Mouse (Mus musculus) spleen, adult 10 weeks (tissue): ENCODE data around the gene Dnm1. TPM values are rescaled to one million over a fixed set of nuclear protein-coding genes. Genes with fewer than 3 reads are reported as not detected.

ENCODE experiments used
- polyA plus RNA-seq: library from polyadenylated mRNA; stranded (reverse); fragments of 350-450 nt; fragmentation: Illumina TruSeq; extraction: RNeasy Lipid Tissue Mini Kit (QIAGEN cat#74804); gene quantifications from one replicate; pipeline ENCODE4 v1.2.3, GENCODE M21; 2015; ENCODE audit warnings: low replicate concordance; ENCODE audit not compliant: insufficient read depth

Gene Dnm1
- polyA plus RNA-seq = 1.8 TPM

GRCm38 (mm10) chr2:32353007-32353542, at the start of gene Dnm1:
Dnm1 (minus strand) TSS chr2:32353338.

GRCm38 (mm10) chr2:32395484-32395945, 42.4 kb upstream of the Dnm1 start, which contains the start of gene Ptges2:
Ptges2 (plus strand) TSS chr2:32395896.

GRCm38 (mm10) chr2:32387706-32388490, 34.8 kb upstream of the Dnm1 start, which contains the start of gene Lcn2:
Lcn2 (minus strand) TSS chr2:32388252.

GRCm38 (mm10) chr2:32381775-32382223, 28.7 kb upstream of the Dnm1 start, which contains the start of gene 1110008P14Rik:
1110008P14Rik (minus strand) TSS chr2:32381938.

GRCm38 (mm10) chr2:32352151-32353006, 759 bp downstream of the Dnm1 start, which contains the start of gene Ciz1:
Ciz1 (plus strand) TSS chr2:32352327.

GRCm38 (mm10) chr2:32287923-32288367, 65.2 kb downstream of the Dnm1 start, which contains the start of gene Swi5:
Swi5 (minus strand) TSS chr2:32288075.

GRCm38 (mm10) chr2:32287334-32287840, 65.8 kb downstream of the Dnm1 start, which contains the start of gene Golga2:
Golga2 (plus strand) TSS chr2:32287384.

GRCm38 (mm10) chr2:32259657-32260417, 93.3 kb downstream of the Dnm1 start, which contains the start of gene Uck1:
Uck1 (minus strand) TSS chr2:32260159.

Other genes starting within 250 kb of the Dnm1 start
- 36.5 TPM for gene Prrc2b, start 202.3 kb downstream of the Dnm1 start, polyA plus RNA-seq
- gene Pomt1, start 116.7 kb downstream of the Dnm1 start, polyA plus RNA-seq = 10.0 TPM
- 41.0 TPM for gene Uck1, start 93.2 kb downstream of the Dnm1 start, polyA plus RNA-seq
- 45.4 TPM for gene Golga2, start 66.0 kb downstream of the Dnm1 start, polyA plus RNA-seq
- 264 TPM for gene Swi5, start 65.3 kb downstream of the Dnm1 start, polyA plus RNA-seq
- 93.7 TPM for gene Ciz1, start 1.0 kb downstream of the Dnm1 start, polyA plus RNA-seq
- gene 1110008P14Rik, start 28.6 kb upstream of the Dnm1 start, polyA plus RNA-seq = 15.2 TPM
- gene Lcn2, start 34.9 kb upstream of the Dnm1 start, polyA plus RNA-seq = 8.3 TPM
- gene Ptges2, start 42.6 kb upstream of the Dnm1 start, polyA plus RNA-seq = 6.1 TPM
- gene Naif1, start 97.1 kb upstream of the Dnm1 start, polyA plus RNA-seq = 3.5 TPM
- 8.4 TPM for gene Slc25a25, start 98.1 kb upstream of the Dnm1 start, polyA plus RNA-seq
- 28.0 TPM for gene Fam102a, start 182.0 kb upstream of the Dnm1 start, polyA plus RNA-seq
- 56.7 TPM for gene Dpm2, start 217.5 kb upstream of the Dnm1 start, polyA plus RNA-seq
- not detected for gene Pip5kl1, start 221.5 kb upstream of the Dnm1 start, polyA plus RNA-seq
- gene 9430097D07Rik, start 222.3 kb upstream of the Dnm1 start, polyA plus RNA-seq = 0.15 TPM
- 16.1 TPM for gene St6galnac4, start 233.8 kb upstream of the Dnm1 start, polyA plus RNA-seq
- 11.3 TPM for gene St6galnac6, start 246.4 kb upstream of the Dnm1 start, polyA plus RNA-seq